Mouse (Mus musculus): ENCODE results near the gene Ntn1.

- TF ChIP-seq POLR2A (IDR thresholded peaks at IDR 0.05; ENCODE audit: low read depth, low read length): no peak
- TF ChIP-seq CTCF (IDR thresholded peaks at IDR 0.05; ENCODE audit: borderline replicate concordance, insufficient read depth, low read length): no peak
Observed at GRCm38 (mm10) chr11:68253531-68253930, 147.1 kb downstream of the Ntn1 start.

Measured in embryonic fibroblast, embryonic 13.5 days (primary cell).